Mouse (Mus musculus) cortical plate, adult 2 months (tissue): ENCODE measurements around the gene Ugp2. TPM values are rescaled to one million over a fixed set of nuclear protein-coding genes. Genes with fewer than 3 reads are reported as not detected.

ENCODE experiments used
- H3K27ac ChIP-seq: fragments of 200-500 bp; 2 replicates; pipeline ENCODE4 v1.5.1; 2012; ENCODE audit warnings: low read length, control low read depth, inconsistent platforms; ENCODE audit not compliant: insufficient read depth
- H3K4me1 ChIP-seq: fragments of 200-500 bp; 2 replicates; pipeline ENCODE4 v1.6.1; 2011; ENCODE audit warnings: low read length; ENCODE audit not compliant: control insufficient read depth, insufficient read depth
- H3K4me3 ChIP-seq: fragments of 200-500 bp; 2 replicates; pipeline ENCODE4 v1.5.1; 2011; ENCODE audit warnings: mild to moderate bottlenecking, low read length, control low read depth; ENCODE audit not compliant: insufficient read depth
- CTCF ChIP-seq: fragments of 200-500 bp; IDR thresholded peaks from 2 replicates; pipeline ENCODE4 v1.5.1; 2011; ENCODE audit warnings: mild to moderate bottlenecking, control low read depth, low read length; ENCODE audit not compliant: insufficient read depth; ENCODE audit errors: extremely low read depth
- POLR2A ChIP-seq: fragments of 200-500 bp; IDR thresholded peaks from 2 replicates; pipeline ENCODE4 v1.6.1; 2011; ENCODE audit warnings: mild to moderate bottlenecking, low read length, control low read depth; ENCODE audit not compliant: insufficient read depth; ENCODE audit errors: extremely low read depth
- polyA plus RNA-seq: library from polyadenylated mRNA; depleted of rRNA; stranded (reverse); fragments of >200 nt; gene quantifications from 2 replicates; pipeline ENCODE4 v1.2.3, GENCODE M21; 2012

Gene Ugp2
- polyA plus RNA-seq, 1 experiment, result 58.7 TPM

- TF ChIP-seq POLR2A (no peak), CTCF (no peak)
- Histone ChIP-seq H3K27ac (no peak overlapping the region), H3K4me1 (peaks cover 4% of the 10 kb centered on the region), H3K4me3 (no peak overlapping the region)
Measured at GRCm38 (mm10) chr11:21339088-21339487, 31.9 kb downstream of the Ugp2 start.

- no peak for TF ChIP-seq CTCF
- no peak for TF ChIP-seq POLR2A
- Histone ChIP-seq H3K4me1 (peaks cover 4% of the 10 kb centered on the region), H3K27ac (no peak overlapping the region), H3K4me3 (no peak overlapping the region)
Measured at GRCm38 (mm10) chr11:21337855-21338254, 33.1 kb downstream of the Ugp2 start.

GRCm38 (mm10) chr11:21332639-21333295, 38.2 kb downstream of the Ugp2 start:
- Histone ChIP-seq H3K4me1 (no peaks in the 10 kb centered on the region), H3K4me3 (no peak overlapping the region), H3K27ac (no peak overlapping the region)
- TF ChIP-seq CTCF (no peak), POLR2A (no peak)

DNA sequence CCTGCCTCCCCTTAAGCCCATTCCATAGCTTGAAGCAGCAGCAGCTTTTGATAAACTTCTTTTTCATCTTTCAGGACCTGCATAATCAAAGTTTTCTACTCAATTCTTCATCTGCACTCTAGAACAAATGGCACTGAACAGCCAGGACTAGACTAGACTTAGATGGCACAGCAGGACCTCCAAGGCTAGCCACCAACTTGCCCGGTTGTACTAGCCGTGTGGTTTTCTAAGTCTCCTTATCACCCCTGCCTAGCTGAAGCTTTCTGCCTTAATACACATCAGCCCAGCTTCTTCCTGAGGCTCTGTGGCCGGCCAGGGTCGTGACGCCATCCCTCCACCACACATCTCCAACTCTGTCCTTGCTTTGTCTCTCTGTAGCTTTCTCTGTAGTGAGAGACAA, 42.9 kb downstream of the Ugp2 start:
- H3K27ac ChIP-seq, result no peak overlapping the region
- H3K4me3 ChIP-seq, result no peak overlapping the region
- no peak for TF ChIP-seq POLR2A
- TF ChIP-seq CTCF, result no peak
- H3K4me1 ChIP-seq, result no peaks in the 10 kb centered on the region

DNA sequence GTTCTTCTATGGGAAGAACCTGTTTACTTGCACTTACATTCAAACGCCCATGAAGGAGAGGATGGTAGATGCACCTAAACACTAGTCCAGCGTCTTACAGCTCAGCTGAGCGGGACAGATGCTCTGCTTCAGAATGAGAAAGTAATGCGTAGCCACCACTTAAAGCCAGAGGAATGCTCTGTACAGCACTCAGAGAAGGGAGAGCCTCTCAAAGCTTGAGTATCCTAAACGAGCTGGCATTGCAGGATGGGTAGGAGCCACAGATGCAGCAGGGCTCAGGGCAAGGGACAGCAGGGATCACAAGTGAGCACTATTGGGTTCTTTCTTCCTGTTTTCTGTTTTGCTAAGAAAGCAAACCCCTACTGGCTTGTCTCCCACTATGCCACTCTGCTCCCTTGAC, 43.5 kb downstream of the Ugp2 start:
- Histone ChIP-seq H3K4me1 (no peaks in the 10 kb centered on the region), H3K4me3 (no peak overlapping the region), H3K27ac (no peak overlapping the region)
- no peak for TF ChIP-seq POLR2A
- no peak for TF ChIP-seq CTCF

DNA sequence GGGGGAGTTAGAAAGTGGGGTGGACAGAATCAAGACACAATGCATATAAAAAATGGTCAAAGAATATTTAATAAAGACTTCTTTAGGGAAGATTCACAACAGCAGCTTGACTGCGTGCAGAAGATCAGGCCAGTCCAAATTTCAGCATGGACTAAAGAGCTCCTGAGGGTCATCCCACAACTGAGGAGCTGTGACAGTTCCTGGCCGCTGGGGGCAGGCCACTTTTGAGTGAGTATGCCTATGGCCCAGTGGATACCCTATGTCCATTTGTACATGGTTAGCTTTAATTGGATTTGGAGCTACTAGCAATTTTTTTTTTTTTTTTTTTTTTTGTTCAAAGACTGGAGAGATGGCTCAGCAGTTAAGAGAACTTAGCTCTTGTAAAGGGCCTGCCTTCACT, 44.2 kb downstream of the Ugp2 start:
- no peak for TF ChIP-seq CTCF
- TF ChIP-seq POLR2A, result no peak
- Histone ChIP-seq H3K4me3 (no peak overlapping the region), H3K27ac (no peak overlapping the region), H3K4me1 (no peaks in the 10 kb centered on the region)

DNA sequence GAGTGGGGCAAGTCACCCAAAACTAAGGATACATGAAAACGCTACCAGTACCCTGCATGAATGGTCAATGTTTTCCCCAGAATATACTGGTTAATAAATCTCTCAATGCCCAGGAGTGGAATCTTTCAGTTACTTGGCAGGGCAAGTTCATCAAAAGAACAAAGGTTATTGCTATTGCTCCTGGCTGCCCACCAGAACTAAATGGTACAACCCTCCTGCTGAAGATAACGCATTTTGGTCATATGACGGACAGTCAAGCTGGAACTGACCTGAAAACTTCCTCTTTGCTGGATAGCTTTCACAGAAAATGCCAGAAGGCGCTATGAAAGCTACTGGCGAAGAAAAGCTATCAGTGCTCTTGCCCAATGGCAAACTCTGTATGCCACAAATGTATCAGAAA, 45.2 kb downstream of the Ugp2 start:
- TF ChIP-seq CTCF (no peak), POLR2A (no peak)
- Histone ChIP-seq H3K4me3 (no peak overlapping the region), H3K27ac (no peak overlapping the region), H3K4me1 (no peaks in the 10 kb centered on the region)

- H3K4me3 ChIP-seq, result no peak overlapping the region
- TF ChIP-seq POLR2A (no peak), CTCF (0 out of 2 replicates have a peak, but pooled peaks have one; percentile 3)
- no peaks in the 10 kb centered on the region for H3K4me1 ChIP-seq
- no peak overlapping the region for H3K27ac ChIP-seq
Measured at GRCm38 (mm10) chr11:21322349-21322748, 48.7 kb downstream of the Ugp2 start.

GRCm38 (mm10) chr11:21321577-21321976, 49.4 kb downstream of the Ugp2 start:
- TF ChIP-seq POLR2A (no peak), CTCF (no peak)
- Histone ChIP-seq H3K27ac (no peak overlapping the region), H3K4me1 (no peaks in the 10 kb centered on the region), H3K4me3 (no peak overlapping the region)

GRCm38 (mm10) chr11:21313922-21314657, 56.9 kb downstream of the Ugp2 start:
- H3K4me3 ChIP-seq, result no peak overlapping the region
- H3K27ac ChIP-seq, result no peak overlapping the region
- H3K4me1 ChIP-seq, result no peaks in the 10 kb centered on the region
- TF ChIP-seq CTCF (no peak), POLR2A (no peak)
